Mouse (Mus musculus): ENCODE results near the gene Wdr54.

DNA sequence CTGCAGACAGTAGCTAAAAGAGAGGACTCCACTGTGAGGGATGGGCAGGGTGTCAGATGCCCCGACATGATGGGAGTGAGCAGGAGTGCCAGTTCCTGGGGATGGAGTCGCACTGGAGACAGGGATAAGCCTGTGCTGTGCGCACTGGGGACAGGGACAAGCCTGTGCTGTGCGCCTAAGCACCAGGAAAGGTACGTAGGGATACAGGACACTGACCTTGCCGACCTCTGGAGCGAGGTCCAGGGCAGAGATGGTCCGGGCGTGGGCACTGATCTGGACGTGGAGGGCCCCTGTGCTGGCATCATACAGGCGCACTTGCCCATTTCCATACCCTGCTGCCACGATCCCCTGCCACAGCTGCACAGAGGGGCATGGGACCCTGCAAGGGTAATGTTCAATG lies 3.2 kb downstream of the Wdr54 start:
- TF ChIP-seq CTCF (IDR thresholded peaks at IDR 0.05; ENCODE audit: borderline replicate concordance, extremely low read depth, insufficient read depth, insufficient read length) (no peak), POLR2A (IDR thresholded peaks at IDR 0.05; ENCODE audit: borderline replicate concordance, extremely low read depth, insufficient read depth, insufficient read length, poor library complexity, severe bottlenecking) (no peak)
